Mouse (Mus musculus) forebrain, postnatal 0 days (tissue): ENCODE results near the gene Hmg20a. TPM values are rescaled to one million over a fixed set of nuclear protein-coding genes. Genes with fewer than 3 reads are reported as not detected.

ENCODE experiments used
- ATAC-seq: fragments of 200-750 bp; cut with Nextera tagmentation; 2 replicates; pipeline ENCODE4 v1.8.0; 2017; ENCODE audit warnings: mild to moderate bottlenecking, moderate library complexity
- DNase-seq: peaks from one replicate; pipeline ENCODE4 v3.0.0-alpha.2; 2015
- H3K27ac ChIP-seq: fragments of 300-500 bp; sonication (generic); 2 replicates; pipeline ENCODE4 v1.5.1; 2014; ENCODE audit warnings: low read depth, mild to moderate bottlenecking, antibody characterized with exemption, low read length, moderate library complexity, mixed read lengths
- H3K27me3 ChIP-seq: fragments of 300-500 bp; sonication (generic); 2 replicates; pipeline ENCODE4 v1.6.1; 2014; ENCODE audit warnings: mild to moderate bottlenecking, low read length, mixed read lengths; ENCODE audit not compliant: insufficient read depth
- H3K36me3 ChIP-seq: fragments of 300-500 bp; sonication (generic); 2 replicates; pipeline ENCODE4 v1.6.1; 2014; ENCODE audit warnings: mild to moderate bottlenecking, moderate library complexity; ENCODE audit not compliant: insufficient read depth
- H3K4me1 ChIP-seq: fragments of 300-500 bp; sonication (generic); 2 replicates; pipeline ENCODE4 v1.6.1; 2014; ENCODE audit warnings: antibody characterized with exemption; ENCODE audit not compliant: insufficient read depth
- H3K4me2 ChIP-seq: fragments of 300-500 bp; sonication (generic); 2 replicates; pipeline ENCODE4 v1.6.1; 2014; ENCODE audit warnings: low read depth, mild to moderate bottlenecking, moderate library complexity
- H3K4me3 ChIP-seq: fragments of 300-500 bp; sonication (generic); 2 replicates; pipeline ENCODE4 v1.5.1; 2014; ENCODE audit warnings: low read depth, low read length, mixed read lengths
- H3K9ac ChIP-seq: fragments of 300-500 bp; sonication (generic); 2 replicates; pipeline ENCODE4 v1.6.1; 2014; ENCODE audit warnings: mild to moderate bottlenecking
- H3K9me3 ChIP-seq: fragments of 300-500 bp; sonication (generic); 2 replicates; pipeline ENCODE4 v1.6.1; 2016; ENCODE audit warnings: low read length
- CTCF ChIP-seq: sonication (generic); IDR thresholded peaks from 2 replicates; pipeline ENCODE4 v1.5.1; 2016; ENCODE audit warnings: antibody characterized with exemption, control low read depth, low read depth
- WGBS: fragments of 180-500 bp; shearing (Covaris S2); extraction: QIAGEN DNeasy Blood & Tissue Kit; methylation state at CpG from one replicate; pipeline ENCODE4 v1.1.7; 2014; 5-methylcytosine and 5-hydroxymethylcytosine counted together
- polyA plus RNA-seq: library from polyadenylated mRNA; unstranded; fragments of >200 nt; fragmentation: Nextera tagmentation; extraction: Ambion mirVana; gene quantifications from 2 replicates; pipeline ENCODE4 v1.2.1, GENCODE M21; 2015
- total RNA-seq: library from RNA; depleted of rRNA; stranded (reverse); fragments of >200 nt; gene quantifications from 2 replicates; pipeline ENCODE4 v1.2.3, GENCODE M21; 2014

Gene Hmg20a
- total and polyA plus RNA-seq, 2 experiments from 2014 or later: 64.7 to 74.1 TPM

DNA sequence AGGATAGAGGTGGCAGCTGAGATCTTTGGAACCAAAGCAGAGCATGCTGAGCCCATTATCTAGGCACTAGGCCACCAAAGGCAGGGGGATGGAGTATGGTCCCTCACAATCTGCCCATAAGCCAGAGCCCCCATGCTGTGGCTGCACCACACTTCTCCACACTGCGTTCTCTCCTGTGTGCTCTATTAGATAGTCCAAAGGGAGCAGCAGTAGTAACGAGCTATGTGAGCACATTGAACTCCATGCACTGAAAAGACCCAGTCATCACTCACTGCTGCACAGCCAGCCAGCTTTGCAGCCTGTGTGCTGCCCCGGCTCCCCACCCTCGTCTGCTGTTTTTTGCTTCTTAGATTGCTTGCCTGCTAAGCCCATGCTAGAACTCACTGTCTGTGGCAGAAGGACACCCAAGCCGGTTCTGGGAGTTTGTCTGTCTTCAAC is 77.4 kb downstream of the Hmg20a start:
- peak; percentile 60 for ATAC-seq
- Histone ChIP-seq H3K27me3 (no peaks in the 10 kb centered on the region), H3K9me3 (no peaks in the 10 kb centered on the region), H3K4me1 (peaks cover 12% of the 10 kb centered on the region), H3K4me2 (no peak overlapping the region), H3K9ac (no peak overlapping the region), H3K4me3 (no peak overlapping the region), H3K36me3 (peaks cover 17% of the 10 kb centered on the region), H3K27ac (peak overlapping the region; percentile 80)
- 42% methylated on average over 5 of the region's 5 CpGs for WGBS
- DNase-seq: peak; percentile 31
- TF ChIP-seq CTCF: no peak

DNA sequence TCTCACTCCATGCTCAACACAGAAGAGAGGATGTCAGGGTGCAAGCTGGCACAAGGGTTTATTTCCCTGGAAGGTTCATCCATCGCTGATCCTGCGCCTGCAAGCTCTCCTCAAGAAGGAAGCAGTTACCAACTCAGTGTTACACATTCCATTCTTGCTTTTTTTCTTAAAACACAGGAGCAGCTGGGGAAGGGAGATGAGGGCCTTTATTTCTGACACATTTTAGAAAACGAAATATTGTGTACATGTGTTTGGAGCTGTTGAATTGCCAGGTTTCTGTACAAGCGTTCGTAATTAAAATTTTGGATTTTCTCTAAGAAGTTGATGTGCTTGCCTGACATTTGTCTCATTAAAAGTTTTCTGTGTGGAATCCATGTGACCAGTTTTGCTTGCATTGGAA is 78.2 kb downstream of the Hmg20a start:
- peaks cover 10% of the 10 kb centered on the region for H3K36me3 ChIP-seq
- 60% methylated on average over 5 of the region's 5 CpGs for WGBS
- no peaks in the 10 kb centered on the region for H3K27me3 ChIP-seq
- peak; percentile 74 for DNase-seq
- H3K9me3 ChIP-seq: no peaks in the 10 kb centered on the region
- H3K4me3 ChIP-seq: no peak overlapping the region
- peaks cover 12% of the 10 kb centered on the region for H3K4me1 ChIP-seq
- ATAC-seq: peak; percentile 70
- no peak overlapping the region for H3K4me2 ChIP-seq
- TF ChIP-seq CTCF: no peak
- peak overlapping the region; percentile 80 for H3K27ac ChIP-seq
- no peak overlapping the region for H3K9ac ChIP-seq

DNA sequence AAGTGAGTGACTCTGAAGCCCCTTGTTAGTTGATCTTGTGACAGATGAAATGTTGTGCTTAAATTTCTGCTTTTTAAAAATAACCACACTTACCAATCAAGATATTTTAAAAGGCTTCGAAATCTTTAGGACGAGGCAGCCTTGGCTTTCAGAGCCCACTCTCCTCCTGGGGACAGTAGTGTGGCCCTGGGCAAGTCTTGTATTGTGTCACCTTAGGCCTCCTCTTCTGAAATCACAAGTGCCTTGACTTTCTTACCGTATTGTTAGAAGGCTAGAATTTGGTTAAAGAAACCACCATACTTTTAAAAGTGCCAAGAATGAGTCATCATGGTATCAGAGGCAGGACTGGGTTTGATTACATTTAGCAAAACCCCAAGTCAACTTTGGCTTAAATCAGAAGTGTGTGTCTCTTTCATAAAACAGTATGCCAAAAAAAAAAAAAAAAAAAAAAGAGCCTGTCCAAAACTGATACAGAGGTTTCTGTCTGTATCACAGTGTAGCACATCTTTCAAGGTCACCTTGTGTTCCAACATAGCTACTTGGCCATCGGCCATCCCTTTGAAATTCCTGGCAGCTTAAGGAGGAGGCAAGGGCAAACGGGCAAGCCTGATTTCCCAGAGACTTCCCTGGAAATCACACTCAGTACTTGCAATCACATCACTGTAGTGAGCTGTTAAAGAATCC is 78.9 kb downstream of the Hmg20a start:
- Histone ChIP-seq H3K9me3 (no peaks in the 10 kb centered on the region), H3K27ac (0 out of 2 replicates have a peak overlapping the region, but pooled peaks have one; percentile 16), H3K4me3 (no peak overlapping the region), H3K9ac (no peak overlapping the region), H3K27me3 (no peaks in the 10 kb centered on the region), H3K4me2 (no peak overlapping the region), H3K4me1 (peaks cover 19% of the 10 kb centered on the region), H3K36me3 (peaks cover 8% of the 10 kb centered on the region)
- ATAC-seq (no peak), DNase-seq (no peak)
- 54% methylated on average over 5 of the region's 5 CpGs for WGBS
- no peak for TF ChIP-seq CTCF

DNA sequence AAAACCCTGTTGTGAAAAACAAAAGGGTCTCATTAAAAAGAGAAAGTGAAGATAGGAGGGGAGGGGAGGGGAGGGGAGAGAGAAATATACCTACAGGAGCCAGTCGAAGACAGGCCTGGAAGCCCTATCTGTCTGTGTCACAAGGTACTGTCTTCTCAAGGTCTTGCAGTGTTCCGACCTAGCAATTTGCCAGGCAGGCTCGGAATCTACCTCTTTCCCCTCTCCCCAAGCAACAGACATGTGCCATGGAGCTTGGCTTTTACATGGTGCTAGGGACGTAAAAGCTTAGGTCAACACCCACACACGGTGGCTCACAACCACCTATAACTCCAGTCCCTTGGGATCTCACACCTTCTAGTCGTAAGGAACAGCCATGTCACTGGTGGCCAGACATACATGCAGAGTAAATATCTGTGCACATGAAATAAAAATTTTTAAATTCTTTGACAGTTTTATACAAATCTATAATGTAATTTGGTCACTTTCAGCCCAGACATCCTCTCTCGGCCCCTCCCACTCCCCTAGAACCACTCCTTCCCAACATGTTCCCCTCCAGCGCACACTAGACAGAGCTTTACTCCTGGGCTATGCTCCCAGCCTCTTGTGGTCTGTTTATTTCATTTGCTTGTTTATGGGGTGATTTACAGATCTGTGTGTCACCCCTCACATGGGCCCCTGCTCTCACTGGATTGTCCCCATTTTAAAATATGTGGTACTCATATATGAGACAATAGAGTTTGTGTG is 81.1 kb downstream of the Hmg20a start:
- peaks cover 23% of the 10 kb centered on the region for H3K4me1 ChIP-seq
- H3K9ac ChIP-seq: no peak overlapping the region
- ATAC-seq: no peak
- DNase-seq: no peak
- no peaks in the 10 kb centered on the region for H3K27me3 ChIP-seq
- H3K27ac ChIP-seq: no peak overlapping the region
- H3K4me3 ChIP-seq: no peak overlapping the region
- H3K36me3 ChIP-seq: peaks cover 7% of the 10 kb centered on the region
- WGBS: 88% methylated on average over 8 of the region's 8 CpGs
- H3K4me2 ChIP-seq: no peak overlapping the region
- no peak for TF ChIP-seq CTCF
- no peaks in the 10 kb centered on the region for H3K9me3 ChIP-seq

DNA sequence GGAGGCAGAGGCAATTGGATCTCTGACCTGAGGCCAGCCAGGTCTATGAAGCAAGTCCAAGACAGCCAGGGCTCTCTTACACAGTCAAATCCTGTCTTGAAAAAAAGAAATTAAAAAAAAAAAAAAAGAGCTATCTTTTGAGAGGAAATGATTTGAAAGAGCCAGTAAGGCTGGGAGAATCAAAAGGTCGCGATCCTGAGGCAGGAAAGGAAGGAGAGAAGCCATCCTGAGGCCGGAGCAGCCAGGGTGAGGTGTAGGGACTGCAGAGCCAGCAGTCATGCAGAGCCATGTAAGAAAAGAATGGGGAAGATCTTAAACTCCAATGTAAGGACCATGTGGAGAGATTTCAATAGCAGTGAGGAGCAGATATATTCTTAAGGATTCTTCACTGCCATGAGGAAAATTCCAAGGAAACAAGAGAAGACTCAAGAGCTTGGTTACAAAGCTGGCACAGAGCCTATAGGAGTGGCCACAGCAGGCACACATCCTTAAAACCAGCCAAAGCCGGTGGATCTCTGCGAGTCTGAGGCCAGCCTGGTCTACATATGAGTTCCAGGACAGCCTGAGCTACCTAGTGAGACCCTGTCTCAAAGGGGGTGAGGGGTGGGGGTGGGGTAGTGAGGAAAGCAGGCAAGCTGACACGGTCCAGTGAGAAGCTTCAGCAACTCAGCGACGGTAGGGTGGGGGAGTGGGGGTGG is 82.6 kb downstream of the Hmg20a start:
- no peak for TF ChIP-seq CTCF
- H3K27me3 ChIP-seq: no peaks in the 10 kb centered on the region
- no peaks in the 10 kb centered on the region; the same call in 1 of the 2 replicates for H3K36me3 ChIP-seq
- no peak for ATAC-seq
- no peak overlapping the region for H3K27ac ChIP-seq
- H3K9ac ChIP-seq: no peak overlapping the region
- no peak for DNase-seq
- peaks cover 25% of the 10 kb centered on the region for H3K4me1 ChIP-seq
- H3K4me3 ChIP-seq: no peak overlapping the region
- no peaks in the 10 kb centered on the region for H3K9me3 ChIP-seq
- H3K4me2 ChIP-seq: no peak overlapping the region
- WGBS: 76% methylated on average over 8 of the region's 8 CpGs

DNA sequence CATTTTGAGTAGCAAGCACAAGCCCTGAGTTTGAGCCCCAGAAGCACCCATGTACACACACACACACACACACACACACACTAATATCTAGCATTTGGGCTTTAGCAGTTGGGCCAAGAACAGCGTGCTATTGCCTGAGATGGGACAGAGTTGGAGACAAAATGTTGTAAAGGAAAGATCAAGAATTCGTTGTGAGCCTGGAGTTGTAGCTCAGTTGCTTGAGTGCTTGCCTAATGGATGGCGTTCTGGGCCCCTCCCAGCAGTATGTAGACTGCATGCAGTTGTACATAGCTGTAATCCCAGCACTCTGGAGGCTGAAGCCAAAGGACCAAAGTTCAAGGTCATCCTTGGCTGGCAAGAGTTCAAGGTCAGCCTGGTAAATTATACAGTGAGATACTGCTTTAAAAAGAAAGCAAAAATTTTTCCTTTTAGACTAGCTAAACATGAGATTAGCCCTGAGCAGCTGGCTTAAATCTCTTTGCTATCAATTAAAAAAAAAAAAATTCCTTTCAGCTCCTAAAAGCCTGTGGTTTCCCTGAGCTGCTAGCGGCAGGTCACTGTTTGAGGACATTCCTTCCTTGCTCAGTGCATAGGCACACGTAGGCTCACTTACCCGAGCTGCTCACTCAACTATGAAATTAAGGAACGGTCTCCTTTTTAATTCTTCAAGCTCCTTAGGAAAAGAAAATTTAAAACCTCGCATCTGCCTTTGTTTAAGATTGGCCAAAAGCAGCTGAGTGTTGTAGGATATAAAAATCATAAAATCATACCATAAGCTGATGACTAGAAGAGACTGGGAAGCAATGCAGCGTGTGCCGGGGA is 83.5 kb downstream of the Hmg20a start:
- no peak overlapping the region for H3K27ac ChIP-seq
- ATAC-seq: no peak
- peak; percentile 42 for DNase-seq

More for the DNA sequence above, 83.5 kb downstream of the Hmg20a start:
- H3K4me3 ChIP-seq: no peak overlapping the region
- no peak for TF ChIP-seq CTCF
- peak overlapping the region; percentile 31; the same call in 1 of the 2 replicates for H3K9ac ChIP-seq
- WGBS: 28% methylated on average over 10 of the region's 10 CpGs
- peak overlapping the region; percentile 26; the same call in 1 of the 2 replicates for H3K4me2 ChIP-seq
- H3K36me3 ChIP-seq: no peaks in the 10 kb centered on the region
- H3K27me3 ChIP-seq: no peaks in the 10 kb centered on the region
- H3K9me3 ChIP-seq: no peaks in the 10 kb centered on the region
- peaks cover 21% of the 10 kb centered on the region for H3K4me1 ChIP-seq
